Mouse (Mus musculus) limb, embryonic 14.5 days (tissue): Measurements from ENCODE around the gene Olfr324. TPM values are rescaled to one million over a fixed set of nuclear protein-coding genes. Genes with fewer than 3 reads are reported as not detected.
A peak's percentile ranks its signal among the peaks of the same experiment; 100 is the strongest.

Source experiments
- ATAC-seq: fragments of 200-750 bp; cut with Nextera tagmentation; 2 replicates; pipeline ENCODE4 v1.8.0; 2017; ENCODE audit warnings: low read depth, moderate number of reproducible peaks, moderate TSS enrichment; ENCODE audit not compliant: low FRiP score
- DNase-seq: peaks from one replicate; pipeline ENCODE4 v3.0.0-alpha.2; 2015; ENCODE audit warnings: low spot score
- H3K27ac ChIP-seq: fragments of 300-500 bp; sonication (generic); replicated peaks from 2 replicates; pipeline ENCODE4 v1.5.1; 2014; ENCODE audit warnings: low read depth, mild to moderate bottlenecking, low read length, moderate library complexity, mixed read lengths
- H3K27me3 ChIP-seq: fragments of 300-500 bp; sonication (generic); 2 replicates; pipeline ENCODE4 v1.6.1; 2014; ENCODE audit warnings: low read length, mixed read lengths; ENCODE audit not compliant: control insufficient read depth, insufficient read depth
- H3K36me3 ChIP-seq: fragments of 300-500 bp; sonication (generic); 2 replicates; pipeline ENCODE4 v1.6.1; 2014; ENCODE audit warnings: mild to moderate bottlenecking, low read length, moderate library complexity, mixed read lengths; ENCODE audit not compliant: control insufficient read depth, insufficient read depth
- H3K4me1 ChIP-seq: fragments of 300-500 bp; sonication (generic); 2 replicates; pipeline ENCODE4 v1.6.1; 2014; ENCODE audit warnings: antibody characterized with exemption, low read length, mixed read lengths; ENCODE audit not compliant: control insufficient read depth, insufficient read depth
- H3K4me2 ChIP-seq: fragments of 300-500 bp; sonication (generic); replicated peaks from 2 replicates; pipeline ENCODE4 v1.6.1; 2014; ENCODE audit warnings: low read depth, mild to moderate bottlenecking, low read length, moderate library complexity; ENCODE audit not compliant: severe bottlenecking
- H3K4me3 ChIP-seq: fragments of 300-500 bp; sonication (generic); replicated peaks from 2 replicates; pipeline ENCODE4 v1.5.1; 2014; ENCODE audit warnings: low read length
- H3K9ac ChIP-seq: fragments of 300-500 bp; sonication (generic); 2 replicates; pipeline ENCODE4 v1.6.1; 2014; ENCODE audit warnings: mild to moderate bottlenecking, low read depth, low read length, moderate library complexity; ENCODE audit not compliant: severe bottlenecking
- H3K9me3 ChIP-seq: fragments of 300-500 bp; sonication (generic); 2 replicates; pipeline ENCODE4 v1.6.1; 2016; ENCODE audit warnings: low read length; ENCODE audit not compliant: control insufficient read depth
- POLR2A ChIP-seq: fragments of 200-500 bp; IDR thresholded peaks from 2 replicates; pipeline ENCODE4 v1.8.0; 2012; ENCODE audit warnings: inconsistent platforms, mild to moderate bottlenecking, moderate library complexity, borderline replicate concordance; ENCODE audit not compliant: insufficient read depth, insufficient read length; ENCODE audit errors: extremely low read depth
- WGBS: fragments of 180-500 bp; shearing (Covaris S2); extraction: QIAGEN DNeasy Blood & Tissue Kit; methylation state at CpG from one replicate; pipeline ENCODE4 v1.1.7; 2014; 5-methylcytosine and 5-hydroxymethylcytosine counted together
- polyA plus RNA-seq, 2 experiments: library from polyadenylated mRNA; depleted of rRNA in 1 of 2; stranded (reverse) in 1 of 2; unstranded in 1 of 2; fragments of >200 nt; fragmentation: Nextera tagmentation in 1 of 2; extraction: Ambion mirVana in 1 of 2; gene quantifications; 2 replicates each; pipeline versions ENCODE4 v1.2.1 to v1.2.3; 2012 to 2014

The Olfr324 gene
- polyA plus RNA-seq, 2 experiments, result not detected

DNA sequence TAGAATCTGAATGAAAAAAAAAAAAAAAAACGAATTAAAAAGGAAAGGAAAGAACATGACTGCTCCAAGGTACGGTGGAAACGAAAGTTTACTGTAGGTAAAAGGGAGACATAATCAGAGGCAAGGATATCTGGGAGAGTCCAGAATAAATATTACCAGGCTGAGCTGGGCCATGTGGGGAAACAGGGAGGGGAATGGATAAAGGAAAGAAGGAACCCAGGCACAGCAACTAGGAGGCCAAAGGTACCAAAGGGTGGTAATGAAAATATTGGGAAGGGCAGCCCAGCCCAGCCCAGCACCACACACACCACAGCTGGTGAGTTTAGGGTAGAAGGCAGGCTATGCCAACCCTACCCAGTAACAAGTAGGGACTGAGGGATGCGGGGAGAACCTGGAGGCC, 40.0 kb downstream of the Olfr324 start:
- H3K4me2 ChIP-seq, result no peak overlapping the region
- no peaks in the 10 kb centered on the region for H3K4me1 ChIP-seq
- no peaks in the 10 kb centered on the region for H3K27me3 ChIP-seq
- ATAC-seq (no peak), DNase-seq (no peak)
- no peak overlapping the region for H3K4me3 ChIP-seq
- WGBS, result 64% methylated on average over 4 of the region's 4 CpGs
- TF ChIP-seq POLR2A, result no peak
- H3K27ac ChIP-seq, result no peak overlapping the region
- no peak overlapping the region for H3K9ac ChIP-seq
- no peaks in the 10 kb centered on the region for H3K9me3 ChIP-seq
- H3K36me3 ChIP-seq, result no peaks in the 10 kb centered on the region

DNA sequence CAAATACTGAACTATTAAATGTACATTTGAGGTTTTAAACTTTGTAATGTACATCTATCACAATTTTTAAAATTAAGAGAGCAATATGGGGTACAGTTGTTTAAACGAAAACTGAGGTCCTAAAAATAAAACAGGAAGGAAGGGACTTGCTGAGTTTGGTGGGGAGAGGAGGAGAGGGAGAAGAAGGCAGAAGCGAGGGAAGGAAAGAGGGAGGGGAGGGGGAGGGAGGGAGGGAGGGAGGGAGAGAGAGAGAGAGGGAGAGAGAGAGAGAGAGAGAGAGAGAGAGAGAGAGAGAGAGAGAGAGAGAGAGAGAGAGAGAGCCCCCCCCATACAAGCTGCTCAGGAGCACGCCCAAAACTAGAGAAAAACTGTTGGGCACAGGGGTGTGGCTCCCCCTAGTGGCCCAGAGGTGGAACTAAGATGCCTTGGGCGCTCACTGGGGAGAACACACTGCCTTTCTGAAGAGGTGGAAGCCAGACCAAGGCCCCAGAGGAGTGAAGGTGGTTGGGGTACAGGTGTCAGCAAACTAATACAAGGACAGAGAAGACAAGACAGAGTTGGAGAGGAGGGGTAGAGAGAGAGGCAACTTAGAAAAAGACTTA, 41.6 kb downstream of the Olfr324 start:
- Histone ChIP-seq H3K4me3 (no peak overlapping the region), H3K9me3 (no peaks in the 10 kb centered on the region), H3K4me2 (no peak overlapping the region), H3K9ac (no peak overlapping the region), H3K4me1 (peaks cover 8% of the 10 kb centered on the region), H3K36me3 (no peaks in the 10 kb centered on the region), H3K27me3 (peaks cover 7% of the 10 kb centered on the region; the same call in 1 of the 2 replicates), H3K27ac (no peak overlapping the region)
- ATAC-seq (no peak), DNase-seq (peak; percentile 35)
- WGBS, result 26% methylated on average over 4 of the region's 4 CpGs
- no peak for TF ChIP-seq POLR2A

DNA sequence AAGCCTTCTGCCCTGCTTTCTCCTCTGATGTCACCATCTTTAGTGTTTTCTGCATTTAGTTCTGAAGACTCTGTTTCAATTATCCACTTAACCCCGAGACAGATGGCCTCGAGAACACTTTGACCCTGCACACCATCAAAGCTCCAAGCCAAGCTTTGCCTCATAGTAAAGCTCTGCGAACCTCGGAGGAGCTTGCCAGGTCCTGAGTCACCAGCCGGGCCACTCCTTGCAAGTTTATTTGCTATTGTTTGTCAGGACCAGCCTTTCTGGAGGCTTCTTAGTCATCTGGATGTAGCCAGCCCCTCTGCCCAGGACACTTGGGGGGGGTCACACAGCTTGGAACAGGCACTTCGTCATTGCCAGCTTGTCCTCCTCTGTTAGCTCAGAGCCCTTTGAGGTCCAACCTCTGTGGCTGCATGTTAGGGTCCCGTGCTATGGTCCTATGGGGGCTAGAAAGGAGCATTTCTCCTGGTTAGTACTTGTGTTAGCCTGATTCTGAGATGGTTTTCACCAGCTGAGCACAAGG, 43.3 kb downstream of the Olfr324 start:
- Histone ChIP-seq H3K27ac (no peak overlapping the region), H3K4me2 (no peak overlapping the region), H3K9me3 (no peaks in the 10 kb centered on the region), H3K36me3 (no peaks in the 10 kb centered on the region), H3K9ac (no peak overlapping the region), H3K27me3 (peaks cover 10% of the 10 kb centered on the region; the same call in 1 of the 2 replicates), H3K4me1 (peaks cover 8% of the 10 kb centered on the region), H3K4me3 (no peak overlapping the region)
- DNase-seq, result no peak
- TF ChIP-seq POLR2A, result no peak
- ATAC-seq, result no peak
- 27% methylated on average over 7 of the region's 7 CpGs for WGBS

DNA sequence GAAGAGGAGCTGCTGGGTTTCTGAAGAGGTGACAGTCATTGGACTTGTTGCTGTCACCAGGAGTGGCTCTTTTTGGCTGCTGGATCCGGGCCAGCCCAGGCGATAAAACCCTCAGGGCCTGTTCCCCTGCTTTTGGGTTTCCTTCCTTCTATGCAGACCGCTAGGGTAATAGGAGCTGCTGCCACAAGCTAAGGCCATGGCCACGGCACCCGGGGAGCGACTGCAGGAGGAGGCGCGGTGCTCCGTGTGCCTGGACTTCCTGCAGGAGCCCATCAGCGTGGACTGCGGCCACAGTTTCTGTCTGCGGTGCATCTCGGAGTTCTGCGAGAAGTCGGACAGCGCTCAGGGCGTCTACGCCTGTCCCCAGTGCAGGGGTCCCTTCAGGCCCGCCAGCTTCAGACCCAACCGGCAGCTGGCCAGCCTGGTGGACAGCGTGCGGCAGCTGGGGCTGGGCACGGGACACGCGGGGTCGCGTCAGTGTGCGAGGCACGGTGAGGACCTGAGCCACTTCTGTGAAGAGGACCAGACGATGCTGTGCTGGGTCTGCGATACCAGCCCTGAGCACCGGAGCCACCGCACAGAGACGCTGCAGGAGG, 45.5 kb downstream of the Olfr324 start, which contains the start of gene Trim58:
TSS of gene Trim58 (plus strand) at position 194 of the 596 bp plus-strand sequence.
- 6% methylated on average over 33 of the region's 34 CpGs for WGBS
- peaks cover 8% of the 10 kb centered on the region for H3K4me1 ChIP-seq

DNA sequence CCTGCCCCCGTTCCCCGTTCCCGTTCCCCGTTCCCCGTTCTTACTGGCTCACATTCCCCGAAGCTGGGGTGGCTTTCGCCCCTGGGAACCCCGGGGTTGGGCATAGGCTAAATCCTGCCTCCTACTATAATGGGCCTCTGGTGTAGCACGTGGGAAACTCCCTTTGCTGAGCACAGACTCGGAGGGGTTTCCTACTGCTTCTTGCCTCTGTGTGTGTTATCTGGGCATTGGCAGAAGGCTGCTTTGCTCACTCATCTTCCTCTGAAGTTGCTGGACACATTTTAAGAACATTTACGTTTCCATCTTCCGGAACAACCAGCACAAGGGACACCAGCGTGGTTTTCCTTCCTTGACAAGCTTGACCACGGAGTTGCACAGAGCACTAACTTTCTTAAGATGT, 46.1 kb downstream of the Olfr324 start:
- Histone ChIP-seq H3K9ac (peak overlapping the region; percentile 36; the same call in 1 of the 2 replicates), H3K4me1 (peaks cover 8% of the 10 kb centered on the region), H3K27ac (no peak overlapping the region), H3K36me3 (no peaks in the 10 kb centered on the region), H3K27me3 (peaks cover 10% of the 10 kb centered on the region; the same call in 1 of the 2 replicates), H3K4me3 (no peak overlapping the region), H3K4me2 (peak overlapping the region; percentile 66), H3K9me3 (no peaks in the 10 kb centered on the region)
- ATAC-seq (no peak), DNase-seq (no peak)
- 37% methylated on average over 9 of the region's 14 CpGs for WGBS
- no peak for TF ChIP-seq POLR2A

More for the DNA sequence above, 45.5 kb downstream of the Olfr324 start, which contains the start of gene Trim58:
- H3K9me3 ChIP-seq, result no peaks in the 10 kb centered on the region
- H3K27ac ChIP-seq, result no peak within 1 kb of the TSS
- no peaks in the 10 kb centered on the region for H3K36me3 ChIP-seq
- ATAC-seq (no peak), DNase-seq (no peak)
- TF ChIP-seq POLR2A, result no peak
- H3K4me2 ChIP-seq, result peak within 1 kb of the TSS; percentile 66
- H3K9ac ChIP-seq, result peak within 1 kb of the TSS; percentile 36; the same call in 1 of the 2 replicates
- H3K27me3 ChIP-seq, result peaks cover 10% of the 10 kb centered on the region; the same call in 1 of the 2 replicates
- peak within 1 kb of the TSS; percentile 35 for H3K4me3 ChIP-seq
